In the genomic region with DNA sequence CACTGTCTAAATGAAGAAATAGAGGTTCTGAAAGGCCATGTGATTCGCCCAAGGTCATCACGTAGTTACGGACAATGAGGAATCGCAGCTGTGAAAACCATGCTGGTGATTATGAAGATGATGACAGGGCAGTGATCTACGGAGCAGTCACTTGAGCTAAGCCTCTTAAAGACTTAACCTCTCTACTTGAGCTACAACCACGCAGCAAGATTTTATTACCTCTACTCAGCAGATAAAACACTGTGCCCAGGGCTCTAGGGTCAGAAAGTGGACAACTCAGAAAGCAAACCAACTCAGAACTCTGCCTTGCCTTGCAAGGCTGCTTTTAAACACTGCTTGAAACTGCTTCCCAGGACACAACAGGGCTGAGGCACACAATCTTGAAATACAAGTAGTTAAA, we compare ENCODE assay signal across 26 mouse cellular contexts.
DNase-seq lines count a peak whose midpoint lies in the region; ATAC-seq and TF ChIP-seq lines count a peak whose summit lies in the region.
"Had no signal": no experiment of that assay in that cellular context is flagged by ENCODE, and none has a peak within 500 bp of the region (broad histone marks: within the 10 kb centered on the region; RNA-seq: fewer than 3 reads in every experiment).

No protein-coding gene starts in this region.

- 43% methylated on average over 6 of the region's 6 CpGs for WGBS in heart, embryonic 12.5 days
- 31% methylated on average over 6 of the region's 6 CpGs for WGBS in heart, postnatal 0 days
- WGBS in intestine, postnatal 0 days, result 40% methylated on average over 6 of the region's 6 CpGs

- H3K4me2 ChIP-seq in heart, embryonic 12.5 days, result no peak overlapping the region
- H3K4me2 ChIP-seq in heart, postnatal 0 days (ENCODE audit: low read depth, low read length), result no peak overlapping the region
- no peak overlapping the region for H3K4me2 ChIP-seq in intestine, postnatal 0 days (replicated peaks; ENCODE audit: low read depth)
- H3K4me2 ChIP-seq: embryonic facial prominence, embryonic 13.5 days; hindbrain, embryonic 13.5 days; liver, embryonic 12.5 days; midbrain, embryonic 11.5 days had no signal

- no peak for TF ChIP-seq CTCF in heart, postnatal 0 days (IDR thresholded peaks at IDR 0.05; ENCODE audit: low read depth)
- TF ChIP-seq CTCF in intestine, postnatal 0 days (IDR thresholded peaks at IDR 0.05; ENCODE audit: low read depth), result no peak

- H3K9ac ChIP-seq in heart, embryonic 12.5 days, result no peak overlapping the region
- no peak overlapping the region for H3K9ac ChIP-seq in heart, postnatal 0 days (replicated peaks; ENCODE audit: low read depth, low read length)
- no peak overlapping the region for H3K9ac ChIP-seq in intestine, postnatal 0 days (ENCODE audit: low read depth, low read length)
- H3K9ac ChIP-seq: embryonic facial prominence, embryonic 13.5 days; hindbrain, embryonic 13.5 days; liver, embryonic 12.5 days; liver, postnatal 0 days had no signal

- no peak overlapping the region for H3K27ac ChIP-seq in heart, embryonic 12.5 days (ENCODE audit: poor library complexity, severe bottlenecking)
- peak overlapping the region; percentile 50 for H3K27ac ChIP-seq in heart, postnatal 0 days (ENCODE audit: low read depth)
- peak overlapping the region; percentile 60 for H3K27ac ChIP-seq in intestine, postnatal 0 days (ENCODE audit: low read depth, low read length)
- H3K27ac ChIP-seq: embryonic facial prominence, embryonic 13.5 days; forebrain, embryonic 10.5 days; hindbrain, embryonic 13.5 days; liver, embryonic 12.5 days had no signal

- peaks cover 21% of the 10 kb centered on the region for H3K4me1 ChIP-seq in heart, embryonic 12.5 days (replicated peaks)
- peaks cover 19% of the 10 kb centered on the region for H3K4me1 ChIP-seq in heart, postnatal 0 days (ENCODE audit: control insufficient read depth, insufficient read depth)
- no peaks in the 10 kb centered on the region for H3K4me1 ChIP-seq in intestine, postnatal 0 days (replicated peaks; ENCODE audit: control insufficient read depth, insufficient read depth, low read length)
- H3K4me1 ChIP-seq: embryonic facial prominence, embryonic 13.5 days; forebrain, embryonic 10.5 days; hindbrain, embryonic 13.5 days; liver, embryonic 12.5 days had no signal

- H3K27me3 ChIP-seq in heart, embryonic 12.5 days (replicated peaks), result no peaks in the 10 kb centered on the region
- no peaks in the 10 kb centered on the region for H3K27me3 ChIP-seq in heart, postnatal 0 days (ENCODE audit: control insufficient read depth, insufficient read depth, low read length)
- no peaks in the 10 kb centered on the region for H3K27me3 ChIP-seq in intestine, postnatal 0 days (replicated peaks; ENCODE audit: control insufficient read depth, insufficient read depth, low read length)
- H3K27me3 ChIP-seq: CH12.LX; embryonic facial prominence, embryonic 13.5 days; hindbrain, embryonic 13.5 days; liver, embryonic 12.5 days had no signal

- no peaks in the 10 kb centered on the region for H3K9me3 ChIP-seq in heart, embryonic 12.5 days (replicated peaks)
- no peaks in the 10 kb centered on the region for H3K9me3 ChIP-seq in heart, postnatal 0 days (replicated peaks; ENCODE audit: control insufficient read depth, low read length)
- H3K9me3 ChIP-seq in intestine, postnatal 0 days (ENCODE audit: control insufficient read depth), result no peaks in the 10 kb centered on the region
- H3K9me3 ChIP-seq: embryonic facial prominence, embryonic 13.5 days; forebrain, embryonic 10.5 days; hindbrain, embryonic 13.5 days; liver, embryonic 12.5 days had no signal

- no peak for TF ChIP-seq EP300 in heart, postnatal 0 days (IDR thresholded peaks at IDR 0.05; ENCODE audit: low read depth)

- peak; percentile 42; the same call in 1 of the 2 replicates for ATAC-seq in heart, embryonic 12.5 days (ENCODE audit: insufficient number of reproducible peaks, low FRiP score)
- ATAC-seq in heart, postnatal 0 days (ENCODE audit: insufficient read depth, low read depth), result no peak
- ATAC-seq in intestine, postnatal 0 days, result peak; percentile 84
- ATAC-seq: activated CD4-positive, CD25-positive, alpha-beta regulatory T cell, adult 4 months; forebrain, embryonic 16.5 days; liver, embryonic 12.5 days; liver, postnatal 0 days; midbrain, embryonic 16.5 days had no signal

- no peak for DNase-seq in heart, postnatal 14 days
- DNase-seq in heart, postnatal 0 days (ENCODE audit: low spot score), result peak; percentile 20
- DNase-seq in heart, adult 8-10 months (ENCODE audit: low spot score), result no peak
- DNase-seq in B cell, adult 2 months, result no peak
- DNase-seq: adrenal gland, adult 2 months; adrenal gland, postnatal 36 days; cerebellum, adult 18-20 months; cerebellum, postnatal 10 days; gastrocnemius, postnatal 36 days; heart, postnatal 4 days; kidney, postnatal 10 days; layer of hippocampus, postnatal 36 days; left cerebral cortex, postnatal 4 days; liver, postnatal 0 days; lung, postnatal 36 days had no signal

- no peak overlapping the region for H3K4me3 ChIP-seq in heart, embryonic 12.5 days
- no peak overlapping the region for H3K4me3 ChIP-seq in heart, postnatal 0 days (ENCODE audit: low read depth, low read length)
- no peak overlapping the region for H3K4me3 ChIP-seq in intestine, postnatal 0 days (ENCODE audit: low read depth, low read length)
- H3K4me3 ChIP-seq: embryonic facial prominence, embryonic 13.5 days; forebrain, embryonic 10.5 days; hindbrain, embryonic 13.5 days; liver, embryonic 12.5 days had no signal

- intact Hi-C loops in heart, postnatal 14 days (cut with DNase I), result no loop called here

- no peaks in the 10 kb centered on the region for H3K36me3 ChIP-seq in heart, embryonic 12.5 days
- no peaks in the 10 kb centered on the region for H3K36me3 ChIP-seq in heart, postnatal 0 days (replicated peaks; ENCODE audit: control insufficient read depth, insufficient read depth, low read length)
- H3K36me3 ChIP-seq in intestine, postnatal 0 days (ENCODE audit: control insufficient read depth, insufficient read depth), result no peaks in the 10 kb centered on the region
- H3K36me3 ChIP-seq: embryonic facial prominence, embryonic 13.5 days; forebrain, embryonic 10.5 days; hindbrain, embryonic 13.5 days; liver, embryonic 12.5 days had no signal
